Mouse (Mus musculus) heart, embryonic 11.5 days (tissue): ENCODE results near the gene Ifnl3. TPM values are rescaled to one million over a fixed set of nuclear protein-coding genes. Genes with fewer than 3 reads are reported as not detected.
"Not testable (repeated sequence)": the region's sequence is repeated elsewhere in the genome, so short reads cannot be mapped to it uniquely, and the experiment has no call there.

Experiments
- ATAC-seq: fragments of 200-750 bp; cut with Nextera tagmentation; replicated peaks from 2 replicates; pipeline ENCODE4 v1.8.0; 2017; ENCODE audit warnings: moderate library complexity; ENCODE audit not compliant: insufficient number of reproducible peaks, low FRiP score, low TSS enrichment
- H3K27ac ChIP-seq: fragments of 300-500 bp; sonication (generic); 2 replicates; pipeline ENCODE4 v1.5.1; 2014; ENCODE audit warnings: mild to moderate bottlenecking, low read depth, low read length
- H3K27me3 ChIP-seq: fragments of 300-500 bp; sonication (generic); 2 replicates; pipeline ENCODE4 v1.6.1; 2014; ENCODE audit warnings: mild to moderate bottlenecking, low read length, mixed read lengths; ENCODE audit not compliant: control insufficient read depth, insufficient read depth
- H3K36me3 ChIP-seq: fragments of 300-500 bp; sonication (generic); 2 replicates; pipeline ENCODE4 v1.6.1; 2014; ENCODE audit warnings: mild to moderate bottlenecking, low read length, moderate library complexity, mixed read lengths; ENCODE audit not compliant: control insufficient read depth, insufficient read depth
- H3K4me1 ChIP-seq: fragments of 300-500 bp; sonication (generic); 2 replicates; pipeline ENCODE4 v1.6.1; 2014; ENCODE audit warnings: low read length; ENCODE audit not compliant: control insufficient read depth, insufficient read depth
- H3K4me2 ChIP-seq: fragments of 300-500 bp; sonication (generic); 2 replicates; pipeline ENCODE4 v1.6.1; 2014; ENCODE audit warnings: mild to moderate bottlenecking, moderate library complexity
- H3K4me3 ChIP-seq: fragments of 300-500 bp; sonication (generic); 2 replicates; pipeline ENCODE4 v1.5.1; 2014; ENCODE audit warnings: low read depth, low read length
- H3K9ac ChIP-seq: fragments of 300-500 bp; sonication (generic); 2 replicates; pipeline ENCODE4 v1.6.1; 2014; ENCODE audit warnings: mild to moderate bottlenecking, low read depth, low read length, moderate library complexity
- H3K9me3 ChIP-seq: fragments of 300-500 bp; sonication (generic); replicated peaks from 2 replicates; pipeline ENCODE4 v1.6.1; 2016; ENCODE audit warnings: low read length; ENCODE audit not compliant: control insufficient read depth
- WGBS: fragments of 180-500 bp; shearing (Covaris S2); extraction: QIAGEN DNeasy Blood & Tissue Kit; methylation state at CpG from one replicate; pipeline ENCODE4 v1.1.7; 2014; ENCODE audit not compliant: insufficient replicate concordance; 5-methylcytosine and 5-hydroxymethylcytosine counted together
- polyA plus RNA-seq: library from polyadenylated mRNA; unstranded; fragments of >200 nt; fragmentation: Nextera tagmentation; extraction: Ambion mirVana; gene quantifications from 2 replicates; pipeline ENCODE4 v1.2.1, GENCODE M21; 2014

The Ifnl3 gene
- polyA plus RNA-seq, 1 experiment from 2014 or later: not detected

- H3K9ac ChIP-seq, H3K4me1 ChIP-seq: not testable (repeated sequence)
- WGBS: 84% methylated on average over 6 of the region's 6 CpGs
These were observed 16.2 kb downstream of the Ifnl3 start for GRCm38 (mm10) chr7:28538886-28539285.

GRCm38 (mm10) chr7:28540526-28540925, 17.9 kb downstream of the Ifnl3 start, which contains the start of gene Sycn:
Gene Sycn, plus strand, starts transcription at chr7:28540885.
- H3K27ac ChIP-seq: no peak within 1 kb of the TSS
- H3K36me3 ChIP-seq: no peaks in the 10 kb centered on the region
- H3K9me3 ChIP-seq: no peaks in the 10 kb centered on the region
- H3K4me1 ChIP-seq: no peaks in the 10 kb centered on the region
- ATAC-seq: no peak
- peaks cover 17% of the 10 kb centered on the region for H3K27me3 ChIP-seq
- no peak within 1 kb of the TSS for H3K4me2 ChIP-seq
- WGBS: 61% methylated on average over 4 of the region's 4 CpGs
- no peak within 1 kb of the TSS for H3K4me3 ChIP-seq
- H3K9ac ChIP-seq: no peak within 1 kb of the TSS

More at GRCm38 (mm10) chr7:28538886-28539285, 16.2 kb downstream of the Ifnl3 start:
- H3K27me3 ChIP-seq, H3K27ac ChIP-seq, H3K36me3 ChIP-seq, H3K4me3 ChIP-seq, ATAC-seq, H3K4me2 ChIP-seq, H3K9me3 ChIP-seq: not testable (repeated sequence)

DNA sequence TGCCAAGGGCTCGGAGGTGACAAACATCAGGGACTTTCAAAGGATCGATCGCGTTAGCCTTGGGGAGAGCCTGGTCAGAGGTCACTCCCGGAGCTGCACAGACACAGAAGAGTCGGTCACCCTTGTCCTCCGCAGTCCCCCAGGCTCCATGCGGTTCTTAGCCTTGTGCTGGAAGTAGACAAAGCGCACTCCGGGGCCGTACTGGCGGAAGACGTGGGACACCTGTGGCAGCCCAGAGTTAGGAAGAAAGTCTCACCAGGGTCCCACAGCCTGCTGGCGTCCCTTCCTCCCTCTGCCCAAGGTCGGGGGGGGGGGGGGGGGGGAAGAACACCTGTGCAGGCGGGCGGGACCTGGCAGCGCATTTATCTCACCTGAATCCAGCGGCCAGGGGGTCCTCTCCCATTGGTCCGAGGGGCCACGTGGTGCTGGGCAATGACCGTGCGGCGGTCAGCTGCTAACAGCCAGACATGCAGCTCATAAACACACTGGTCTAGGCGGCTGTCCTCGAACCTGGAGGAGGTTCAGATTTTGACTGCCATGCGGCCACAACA, 21.5 kb downstream of the Ifnl3 start:
- no peak overlapping the region for H3K27ac ChIP-seq
- peaks cover 9% of the 10 kb centered on the region; the same call in 1 of the 2 replicates for H3K4me1 ChIP-seq
- H3K36me3 ChIP-seq: no peaks in the 10 kb centered on the region
- WGBS: 8% methylated on average over 26 of the region's 27 CpGs
- no peak overlapping the region for H3K9ac ChIP-seq
- no peak for ATAC-seq
- H3K9me3 ChIP-seq: no peaks in the 10 kb centered on the region
- peaks cover 46% of the 10 kb centered on the region for H3K27me3 ChIP-seq
- 0 out of 2 replicates have a peak overlapping the region, but pooled peaks have one; percentile 14 for H3K4me3 ChIP-seq
- peak overlapping the region; percentile 55 for H3K4me2 ChIP-seq

DNA sequence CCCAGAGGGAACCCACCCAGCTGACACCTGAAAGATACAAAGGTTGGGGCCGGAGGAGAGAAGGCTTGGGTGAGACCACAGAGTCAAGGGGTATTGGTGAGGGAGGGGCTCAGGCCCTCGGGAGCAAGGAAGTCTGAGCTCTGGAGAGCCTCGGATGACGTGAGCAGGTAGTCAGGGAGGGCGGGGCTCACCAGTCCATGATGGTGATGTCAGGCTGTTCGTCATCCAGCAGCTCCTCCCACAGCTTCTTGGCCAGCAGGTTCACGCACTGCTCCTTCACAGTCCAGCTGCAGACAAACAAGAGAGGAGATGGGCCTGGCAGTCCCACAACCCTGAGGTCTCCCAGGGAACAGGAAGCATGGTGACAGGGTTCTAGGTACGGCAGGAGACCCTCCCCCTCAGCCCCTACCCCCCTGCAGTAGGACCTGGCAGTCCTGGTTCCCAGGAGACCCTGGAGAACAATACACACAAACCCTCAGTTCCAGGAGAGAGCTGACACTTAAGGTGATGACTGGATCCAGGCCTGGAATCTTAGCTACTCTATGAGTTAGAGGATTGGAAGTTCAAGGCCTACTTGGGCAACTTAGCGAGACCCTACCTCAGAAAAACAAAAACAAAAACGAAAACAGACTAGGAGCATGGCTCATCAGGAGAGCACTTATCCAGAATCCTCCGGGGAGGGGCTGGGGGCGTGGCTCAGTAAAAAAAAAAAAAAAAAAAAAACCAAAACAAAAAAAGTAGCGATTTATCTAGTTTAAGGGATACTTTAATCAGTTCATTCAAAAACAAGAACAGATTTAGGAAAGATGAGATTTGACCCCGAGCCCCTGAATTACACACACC, 22.6 kb downstream of the Ifnl3 start:
- H3K9ac ChIP-seq: no peak overlapping the region
- H3K36me3 ChIP-seq: no peaks in the 10 kb centered on the region
- no peak overlapping the region for H3K27ac ChIP-seq
- no peak overlapping the region for H3K4me3 ChIP-seq
- no peak overlapping the region for H3K4me2 ChIP-seq
- no peak for ATAC-seq
- H3K4me1 ChIP-seq: peaks cover 9% of the 10 kb centered on the region; the same call in 1 of the 2 replicates
- peaks cover 46% of the 10 kb centered on the region for H3K27me3 ChIP-seq
- H3K9me3 ChIP-seq: no peaks in the 10 kb centered on the region
- 22% methylated on average over 14 of the region's 14 CpGs for WGBS

DNA sequence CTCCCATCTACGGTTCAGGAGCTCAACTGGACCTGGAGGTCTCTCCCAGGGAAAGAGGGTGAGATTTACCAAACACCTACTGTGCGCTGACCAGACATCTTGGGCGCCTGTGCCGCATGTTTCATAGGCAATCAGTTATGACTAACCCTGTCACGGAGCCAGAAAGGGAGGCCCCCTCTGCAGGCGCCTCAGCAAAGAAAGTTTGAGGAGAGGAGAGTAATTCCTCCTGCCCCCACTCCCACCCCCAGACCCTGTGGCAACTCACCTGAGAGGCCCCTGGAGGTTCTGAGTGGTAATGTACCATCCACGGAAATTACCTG, 23.2 kb downstream of the Ifnl3 start:
- H3K36me3 ChIP-seq: no peaks in the 10 kb centered on the region
- peaks cover 46% of the 10 kb centered on the region for H3K27me3 ChIP-seq
- peaks cover 9% of the 10 kb centered on the region; the same call in 1 of the 2 replicates for H3K4me1 ChIP-seq
- H3K9me3 ChIP-seq: no peaks in the 10 kb centered on the region
- H3K9ac ChIP-seq: no peak overlapping the region
- WGBS: 46% methylated on average over 7 of the region's 7 CpGs
- no peak overlapping the region for H3K27ac ChIP-seq
- no peak overlapping the region for H3K4me3 ChIP-seq
- no peak overlapping the region for H3K4me2 ChIP-seq
- no peak for ATAC-seq

GRCm38 (mm10) chr7:28546649-28547048, 24.0 kb downstream of the Ifnl3 start:
- no peak for ATAC-seq
- peaks cover 46% of the 10 kb centered on the region for H3K27me3 ChIP-seq

GRCm38 (mm10) chr7:28547154-28547553, 24.5 kb downstream of the Ifnl3 start, which contains the start of gene Nccrp1:
Gene Nccrp1, minus strand, starts transcription at chr7:28547254.
- H3K36me3 ChIP-seq: no peaks in the 10 kb centered on the region
- peaks cover 46% of the 10 kb centered on the region for H3K27me3 ChIP-seq

More at GRCm38 (mm10) chr7:28546649-28547048, 24.0 kb downstream of the Ifnl3 start:
- WGBS: 2% methylated on average over 18 of the region's 22 CpGs
- peak overlapping the region; percentile 54 for H3K4me2 ChIP-seq
- H3K9me3 ChIP-seq: no peaks in the 10 kb centered on the region
- peak overlapping the region; percentile 31 for H3K4me3 ChIP-seq
- peaks cover 9% of the 10 kb centered on the region; the same call in 1 of the 2 replicates for H3K4me1 ChIP-seq
- no peak overlapping the region; the same call in 1 of the 2 replicates for H3K9ac ChIP-seq
- H3K27ac ChIP-seq: no peak overlapping the region
- no peaks in the 10 kb centered on the region for H3K36me3 ChIP-seq

GRCm38 (mm10) chr7:28547628-28548027, 25.0 kb downstream of the Ifnl3 start:
- Histone ChIP-seq H3K36me3 (no peaks in the 10 kb centered on the region), H3K27ac (no peak overlapping the region), H3K4me3 (no peak overlapping the region), H3K27me3 (peaks cover 46% of the 10 kb centered on the region), H3K9ac (no peak overlapping the region), H3K9me3 (no peaks in the 10 kb centered on the region), H3K4me2 (no peak overlapping the region), H3K4me1 (peaks cover 9% of the 10 kb centered on the region; the same call in 1 of the 2 replicates)
- 61% methylated on average over 7 of the region's 7 CpGs for WGBS
- ATAC-seq: no peak

More at GRCm38 (mm10) chr7:28547154-28547553, 24.5 kb downstream of the Ifnl3 start, which contains the start of gene Nccrp1:
- Histone ChIP-seq H3K4me3 (peak within 1 kb of the TSS; percentile 31), H3K9me3 (no peaks in the 10 kb centered on the region), H3K4me2 (peak within 1 kb of the TSS; percentile 54), H3K4me1 (peaks cover 9% of the 10 kb centered on the region; the same call in 1 of the 2 replicates), H3K9ac (no peak within 1 kb of the TSS; the same call in 1 of the 2 replicates), H3K27ac (no peak within 1 kb of the TSS)
- no peak for ATAC-seq
- 11% methylated on average over 5 of the region's 5 CpGs for WGBS
